In the genomic region with DNA sequence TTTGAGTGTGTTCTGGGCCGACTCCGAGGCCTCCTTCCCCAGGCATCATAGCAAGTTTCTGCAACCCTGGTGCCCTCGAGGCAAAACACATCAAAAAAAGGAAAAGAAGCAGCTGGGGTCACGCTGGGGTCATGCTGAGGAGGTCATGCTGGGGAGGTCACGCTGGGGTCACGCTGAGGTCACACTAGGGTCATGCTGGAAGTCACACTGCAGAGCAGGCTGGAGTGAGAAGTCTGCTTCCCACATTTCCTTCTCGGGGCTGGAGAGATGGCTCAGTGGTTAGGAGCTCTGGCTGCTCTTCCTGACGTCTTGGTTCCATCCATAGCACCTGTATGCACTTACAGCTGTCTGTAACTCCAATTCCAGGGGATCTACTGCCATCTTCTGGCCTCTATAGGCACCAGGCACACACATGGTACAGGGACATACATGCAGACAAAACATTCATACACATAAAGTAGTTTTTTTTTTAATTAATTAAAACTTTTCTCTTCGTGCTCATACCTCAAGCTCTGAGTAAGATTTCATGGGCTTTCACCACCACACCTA, we compare ENCODE assay signal across 19 mouse cellular contexts. TPM values are rescaled to one million over a fixed set of nuclear protein-coding genes. Genes with fewer than 3 reads are reported as not detected.
A peak's percentile ranks its signal among the peaks of the same experiment; 100 is the strongest.
DNase-seq lines count a peak whose midpoint lies in the region; ATAC-seq and TF ChIP-seq lines count a peak whose summit lies in the region.
"Had no signal": no experiment of that assay in that cellular context is flagged by ENCODE, and none has a peak within 500 bp of the region (broad histone marks: within the 10 kb centered on the region; RNA-seq: fewer than 3 reads in every experiment).

No protein-coding gene starts in this region.

- DNase-seq in kidney, adult 2 months = no peak
- DNase-seq in kidney, postnatal 10 days = no peak
- DNase-seq in ES-E14 (ENCODE audit: low read depth, low spot score) = no peak
- DNase-seq in right cerebral cortex, postnatal 10 days (ENCODE audit: low spot score in 2 of 2) = no peak
- no peak for DNase-seq in thymus, postnatal 25 days
- DNase-seq: adrenal gland, adult 2 months; cerebellum, adult 11 months; cerebellum, postnatal 25 days; heart, postnatal 36 days; kidney, adult 9 months had no signal

- H3K27me3 ChIP-seq in kidney, adult 2 months (replicated peaks; ENCODE audit: control insufficient read depth, insufficient read depth, low read length) = no peaks in the 10 kb centered on the region
- H3K27me3 ChIP-seq in megakaryocyte, embryonic 14.5 days (replicated peaks) = peaks cover 1% of the 10 kb centered on the region
- H3K27me3 ChIP-seq: heart, embryonic 12.5 days; midbrain, embryonic 13.5 days had no signal

- ATAC-seq in megakaryocyte, adult 5-6 weeks (ENCODE audit: poor library complexity, severe bottlenecking) = no peak
- ATAC-seq: forebrain, embryonic 14.5 days; midbrain, embryonic 13.5 days had no signal

- TF ChIP-seq POLR2A in kidney, adult 2 months (IDR thresholded peaks at IDR 0.05; ENCODE audit: low read depth, low read length) = no peak

- H3K9ac ChIP-seq in ES-E14 (ENCODE audit: insufficient read depth, low read depth, low read length, poor library complexity, severe bottlenecking) = no peak overlapping the region
- H3K9ac ChIP-seq: heart, embryonic 12.5 days; midbrain, embryonic 13.5 days had no signal

- in situ Hi-C loops in ES-E14 (cut with MboI; ENCODE audit: low sequenced_read_pairs in 2 of 2, unreplicated experiment in 2 of 2) = no loop called here

- H3K4me3 ChIP-seq in kidney, adult 2 months (ENCODE audit: insufficient read depth, low read depth, low read length) = no peak overlapping the region
- peak overlapping the region; percentile 46 for H3K4me3 ChIP-seq in megakaryocyte, embryonic 14.5 days (replicated peaks)
- no peak overlapping the region for H3K4me3 ChIP-seq in ES-E14 (ENCODE audit: insufficient read depth in 1 of 2, low read depth in 1 of 2, low read length in 2 of 2, poor library complexity in 1 of 2, severe bottlenecking in 1 of 2)
- H3K4me3 ChIP-seq: heart, embryonic 12.5 days; left cerebral cortex, adult 2 months; limb, embryonic 10.5 days; midbrain, embryonic 13.5 days had no signal

- H3K4me1 ChIP-seq in kidney, adult 2 months (ENCODE audit: control insufficient read depth, insufficient read depth, low read length) = no peaks in the 10 kb centered on the region
- H3K4me1 ChIP-seq in megakaryocyte, embryonic 14.5 days = peaks cover 12% of the 10 kb centered on the region
- peaks cover 0 to 7% of the 10 kb centered on the region in 2 experiments; a peak in 2 of 4 replicates for H3K4me1 ChIP-seq in ES-E14 (ENCODE audit: control insufficient read depth in 2 of 2, insufficient read depth in 2 of 2, low read length in 2 of 2, poor library complexity in 1 of 2)
- H3K4me1 ChIP-seq: heart, embryonic 12.5 days had no signal

- H3K27ac ChIP-seq in kidney, adult 2 months (ENCODE audit: insufficient read depth, low read depth, low read length) = no peak overlapping the region
- peak overlapping the region; percentile 18; the same call in 1 of the 2 replicates for H3K27ac ChIP-seq in ES-E14 (ENCODE audit: insufficient read depth, low read depth, low read length, poor library complexity, severe bottlenecking)
- H3K27ac ChIP-seq: left cerebral cortex, adult 2 months; limb, embryonic 10.5 days; macrophage; midbrain, embryonic 13.5 days had no signal

- 0 out of 2 replicates have a peak, but pooled peaks have one; percentile 17 for TF ChIP-seq CTCF in kidney, adult 2 months (conservative IDR thresholded peaks at IDR 0.05; ENCODE audit: insufficient read depth, insufficient read length, low read depth, low read length)

- no peaks in the 10 kb centered on the region for H3K36me3 ChIP-seq in kidney, adult 2 months (ENCODE audit: control insufficient read depth, insufficient read depth, low read length)
- no peaks in the 10 kb centered on the region for H3K36me3 ChIP-seq in megakaryocyte, embryonic 14.5 days (replicated peaks; ENCODE audit: low read length)
- no peaks in the 10 kb centered on the region for H3K36me3 ChIP-seq in ES-E14 (ENCODE audit: control insufficient read depth, insufficient read depth, low read length, poor library complexity, severe bottlenecking)
- H3K36me3 ChIP-seq: G1E; heart, embryonic 12.5 days; limb, embryonic 10.5 days; midbrain, embryonic 13.5 days had no signal

- H3K9me3 ChIP-seq in megakaryocyte, embryonic 14.5 days = peaks cover 30% of the 10 kb centered on the region
- no peaks in the 10 kb centered on the region for H3K9me3 ChIP-seq in ES-E14 (ENCODE audit: control insufficient read depth, insufficient read depth, low read depth, low read length)
- H3K9me3 ChIP-seq: G1E; limb, embryonic 10.5 days; midbrain, embryonic 13.5 days had no signal

- 77% methylated on average over 9 of the region's 9 CpGs for WGBS in kidney, adult 2 months

TF ChIP-seq in ES-E14, 5 proteins besides CTCF, POLR2A, EP300 and RAD21:
- no peak for TF ChIP-seq MAFK (IDR thresholded peaks at IDR 0.05; ENCODE audit: insufficient read depth, low read depth, low read length)
- 0 out of 2 replicates have a peak, but pooled peaks have one; percentile 12 for TF ChIP-seq ZC3H11A (IDR thresholded peaks at IDR 0.05; ENCODE audit: borderline replicate concordance, low read depth, low read length)
- no peak for TF ChIP-seq CHD2 (IDR thresholded peaks at IDR 0.05; ENCODE audit: low read depth, low read length)
TF ChIP-seq in ES-E14: peak in this region for 1.

RNA-seq across cellular contexts. Expression of a gene that starts 35.5 kb away (rescaled TPM):
- polyA plus RNA-seq in kidney, adult 2 months (2012; rRNA removed) = 7.7 and 7.8 TPM in 2 replicates
- polyA plus RNA-seq in megakaryocyte, embryonic 14.5 days (2012; ENCODE audit: insufficient read depth, low replicate concordance) = 3.2 and 13.4 TPM in 2 replicates
- 65.9 and 70.2 TPM in 2 replicates for total RNA-seq in megakaryocyte, adult 5-6 weeks (2015)
- total RNA-seq in megakaryocyte, adult 5-6 weeks (2017) = 2.9 and 17.4 TPM in 2 replicates
- total RNA-seq in ES-E14 (2012; rRNA removed) = 9.3 and 15.5 TPM in 2 replicates

RNA-seq across cellular contexts. Expression of a gene that starts 36.3 kb away (rescaled TPM):
- 70.0 and 76.1 TPM in 2 replicates for polyA plus RNA-seq in kidney, adult 2 months (2012; rRNA removed)
- polyA plus RNA-seq in megakaryocyte, embryonic 14.5 days (2012; ENCODE audit: insufficient read depth, low replicate concordance) = 22.6 and 28.7 TPM in 2 replicates
- total RNA-seq in megakaryocyte, adult 5-6 weeks (2015) = 18.1 and 18.5 TPM in 2 replicates
- 34.7 and 39.4 TPM in 2 replicates for total RNA-seq in megakaryocyte, adult 5-6 weeks (2017)
- total RNA-seq in ES-E14 (2012; rRNA removed) = 98.2 and 103 TPM in 2 replicates
